Mouse (Mus musculus): Measurements from ENCODE around the gene Rtn4rl1. TPM values are rescaled to one million over a fixed set of nuclear protein-coding genes. Genes with fewer than 3 reads are reported as not detected.

The Rtn4rl1 gene
- polyA plus RNA-seq, 1 experiment from 2014 or later, result 16.5 TPM

DNA sequence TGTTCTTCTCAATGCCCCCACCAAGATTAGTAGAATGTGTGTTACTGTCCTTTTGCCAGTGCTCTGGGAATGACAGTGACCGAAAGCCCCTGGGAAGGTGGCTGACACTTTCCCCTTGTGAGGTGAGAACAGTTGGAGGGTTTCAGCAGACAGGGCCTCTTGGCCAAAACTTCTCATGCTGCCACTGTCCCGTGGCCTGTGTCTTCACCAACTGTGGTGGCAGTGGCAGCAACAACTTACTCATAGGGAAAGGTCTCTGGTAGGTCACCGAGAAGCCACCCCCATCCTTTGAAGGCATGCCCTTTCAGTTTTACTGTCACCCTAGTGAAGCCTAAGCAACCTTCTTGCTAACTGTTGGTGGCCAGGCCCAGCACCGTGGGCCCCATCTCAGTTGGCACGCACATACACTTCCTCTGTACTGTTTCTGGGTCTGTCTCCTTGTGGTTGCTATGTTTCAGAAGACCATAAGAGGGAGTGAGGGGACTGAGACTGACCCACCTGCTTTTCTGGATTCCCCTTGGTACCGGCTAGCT is 39.5 kb upstream of the Rtn4rl1 start:
- DNase-seq (no peak), ATAC-seq (ENCODE audit: low FRiP score, low TSS enrichment) (no peak)
- Histone ChIP-seq H3K4me2 (ENCODE audit: low read length) (no peak overlapping the region), H3K27me3 (ENCODE audit: control insufficient read depth, insufficient read depth, low read length) (no peaks in the 10 kb centered on the region), H3K36me3 (ENCODE audit: control insufficient read depth, insufficient read depth, low read length) (peaks cover 22% of the 10 kb centered on the region), H3K9ac (replicated peaks; ENCODE audit: low read length) (no peak overlapping the region), H3K9me3 (ENCODE audit: control insufficient read depth, low read length) (no peaks in the 10 kb centered on the region), H3K4me3 (replicated peaks; ENCODE audit: low read depth, low read length) (no peak overlapping the region), H3K4me1 (ENCODE audit: control insufficient read depth, insufficient read depth, low read length) (no peaks in the 10 kb centered on the region), H3K27ac (replicated peaks; ENCODE audit: low read depth, low read length) (no peak overlapping the region)
- WGBS, result 85% methylated on average over 6 of the region's 6 CpGs

DNA sequence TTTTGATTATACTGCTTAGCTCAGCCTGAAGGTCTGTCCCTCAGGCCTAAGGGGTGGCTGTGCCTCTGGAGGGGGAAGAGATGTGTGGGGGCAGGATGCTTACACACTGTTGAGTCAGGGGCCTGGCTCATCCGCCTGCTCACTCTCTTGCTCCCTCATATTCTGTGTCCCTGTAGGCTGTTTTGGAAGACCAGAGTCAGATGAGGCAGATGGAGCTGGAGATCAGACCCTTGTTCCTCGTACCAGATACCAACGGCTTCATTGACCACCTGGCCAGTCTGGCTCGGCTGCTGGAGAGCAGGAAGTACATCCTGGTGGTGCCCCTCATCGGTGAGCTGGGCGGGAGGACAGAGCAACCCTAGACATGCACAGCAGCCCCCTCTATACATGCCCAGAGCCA is 37.6 kb upstream of the Rtn4rl1 start:
- no peaks in the 10 kb centered on the region for H3K27me3 ChIP-seq (ENCODE audit: control insufficient read depth, insufficient read depth, low read length)
- H3K9ac ChIP-seq (replicated peaks; ENCODE audit: low read length), result no peak overlapping the region
- H3K36me3 ChIP-seq (ENCODE audit: control insufficient read depth, insufficient read depth, low read length), result peaks cover 34% of the 10 kb centered on the region
- DNase-seq (no peak), ATAC-seq (ENCODE audit: low FRiP score, low TSS enrichment) (no peak)
- no peaks in the 10 kb centered on the region for H3K4me1 ChIP-seq (ENCODE audit: control insufficient read depth, insufficient read depth, low read length)
- WGBS, result 79% methylated on average over 6 of the region's 6 CpGs
- no peak overlapping the region for H3K4me2 ChIP-seq (ENCODE audit: low read length)
- no peak overlapping the region for H3K27ac ChIP-seq (replicated peaks; ENCODE audit: low read depth, low read length)
- no peak overlapping the region for H3K4me3 ChIP-seq (replicated peaks; ENCODE audit: low read depth, low read length)
- H3K9me3 ChIP-seq (ENCODE audit: control insufficient read depth, low read length), result no peaks in the 10 kb centered on the region

- H3K4me1 ChIP-seq (ENCODE audit: control insufficient read depth, insufficient read depth, low read length), result no peaks in the 10 kb centered on the region
- no peak overlapping the region for H3K9ac ChIP-seq (replicated peaks; ENCODE audit: low read length)
- ATAC-seq (ENCODE audit: low FRiP score, low TSS enrichment) (no peak), DNase-seq (no peak)
- H3K27me3 ChIP-seq (ENCODE audit: control insufficient read depth, insufficient read depth, low read length), result no peaks in the 10 kb centered on the region
- peaks cover 39% of the 10 kb centered on the region for H3K36me3 ChIP-seq (ENCODE audit: control insufficient read depth, insufficient read depth, low read length)
- H3K4me3 ChIP-seq (replicated peaks; ENCODE audit: low read depth, low read length), result no peak overlapping the region
- 85% methylated on average over 5 of the region's 5 CpGs for WGBS
- no peak overlapping the region for H3K27ac ChIP-seq (replicated peaks; ENCODE audit: low read depth, low read length)
- H3K9me3 ChIP-seq (ENCODE audit: control insufficient read depth, low read length), result no peaks in the 10 kb centered on the region
- H3K4me2 ChIP-seq (ENCODE audit: low read length), result no peak overlapping the region
Measured at GRCm38 (mm10) chr11:75156416-75156815, 37.2 kb upstream of the Rtn4rl1 start.

DNA sequence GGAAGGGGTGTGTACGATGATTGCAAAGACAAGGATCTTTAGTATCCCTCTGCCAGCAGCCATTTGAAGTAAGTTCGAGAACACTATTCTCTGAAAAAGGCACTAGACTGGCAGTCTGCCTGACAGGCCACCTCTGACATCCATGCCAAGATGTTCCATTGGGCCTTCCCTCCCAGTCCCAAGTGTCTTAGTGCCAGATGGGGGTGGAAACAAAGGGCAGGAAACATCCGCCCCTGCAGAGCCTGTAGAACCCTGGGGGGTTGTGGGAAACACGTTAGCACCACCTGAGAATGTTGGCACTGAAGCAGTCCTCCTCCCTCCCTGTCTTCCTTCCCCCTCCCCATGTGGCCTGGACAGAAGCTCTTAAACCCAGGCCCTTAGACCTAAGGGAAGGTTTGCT is 36.5 kb upstream of the Rtn4rl1 start:
- H3K9ac ChIP-seq (replicated peaks; ENCODE audit: low read length), result no peak overlapping the region
- H3K9me3 ChIP-seq (ENCODE audit: control insufficient read depth, low read length), result no peaks in the 10 kb centered on the region
- H3K27ac ChIP-seq (replicated peaks; ENCODE audit: low read depth, low read length), result no peak overlapping the region
- WGBS, result 67% methylated on average over 4 of the region's 4 CpGs
- peaks cover 43% of the 10 kb centered on the region for H3K36me3 ChIP-seq (ENCODE audit: control insufficient read depth, insufficient read depth, low read length)
- DNase-seq, result no peak
- no peak for ATAC-seq (ENCODE audit: low FRiP score, low TSS enrichment)
- no peak overlapping the region for H3K4me2 ChIP-seq (ENCODE audit: low read length)
- no peaks in the 10 kb centered on the region for H3K4me1 ChIP-seq (ENCODE audit: control insufficient read depth, insufficient read depth, low read length)
- H3K27me3 ChIP-seq (ENCODE audit: control insufficient read depth, insufficient read depth, low read length), result no peaks in the 10 kb centered on the region
- no peak overlapping the region for H3K4me3 ChIP-seq (replicated peaks; ENCODE audit: low read depth, low read length)

DNA sequence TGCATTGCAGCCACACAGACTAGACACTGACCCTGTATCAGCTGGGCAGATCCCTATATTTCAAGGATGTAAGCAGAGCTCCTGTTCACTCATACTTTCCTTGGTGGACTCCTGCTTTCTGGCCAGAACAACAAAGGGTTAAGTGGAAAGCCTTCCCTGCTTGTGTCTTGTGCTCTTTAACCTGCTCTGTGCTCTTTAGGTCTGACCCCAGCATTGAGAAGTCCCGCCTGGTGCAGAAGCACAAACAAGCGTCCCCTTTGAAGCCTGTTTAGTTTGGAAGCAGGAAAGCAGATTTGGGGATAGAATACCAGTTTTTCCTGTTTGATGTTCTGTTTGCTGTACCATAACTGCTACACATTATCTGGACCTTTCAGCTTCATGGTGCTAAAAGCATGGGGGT is 35.7 kb upstream of the Rtn4rl1 start:
- DNase-seq, result no peak
- Histone ChIP-seq H3K36me3 (ENCODE audit: control insufficient read depth, insufficient read depth, low read length) (peaks cover 50% of the 10 kb centered on the region), H3K4me3 (replicated peaks; ENCODE audit: low read depth, low read length) (no peak overlapping the region), H3K27ac (replicated peaks; ENCODE audit: low read depth, low read length) (no peak overlapping the region), H3K4me1 (ENCODE audit: control insufficient read depth, insufficient read depth, low read length) (no peaks in the 10 kb centered on the region), H3K9ac (replicated peaks; ENCODE audit: low read length) (no peak overlapping the region), H3K4me2 (ENCODE audit: low read length) (no peak overlapping the region), H3K9me3 (ENCODE audit: control insufficient read depth, low read length) (no peaks in the 10 kb centered on the region), H3K27me3 (ENCODE audit: control insufficient read depth, insufficient read depth, low read length) (peaks cover under 1% of the 10 kb centered on the region; the same call in 1 of the 2 replicates)
- no peak for ATAC-seq (ENCODE audit: low FRiP score, low TSS enrichment)
- 52% methylated on average over 2 of the region's 2 CpGs for WGBS

- ATAC-seq (ENCODE audit: low FRiP score, low TSS enrichment) (no peak), DNase-seq (no peak)
- Histone ChIP-seq H3K9me3 (ENCODE audit: control insufficient read depth, low read length) (no peaks in the 10 kb centered on the region), H3K36me3 (ENCODE audit: control insufficient read depth, insufficient read depth, low read length) (peaks cover 51% of the 10 kb centered on the region), H3K27ac (replicated peaks; ENCODE audit: low read depth, low read length) (no peak overlapping the region), H3K27me3 (ENCODE audit: control insufficient read depth, insufficient read depth, low read length) (peaks cover 6% of the 10 kb centered on the region; the same call in 1 of the 2 replicates), H3K4me1 (ENCODE audit: control insufficient read depth, insufficient read depth, low read length) (no peaks in the 10 kb centered on the region), H3K9ac (replicated peaks; ENCODE audit: low read length) (no peak overlapping the region), H3K4me2 (ENCODE audit: low read length) (no peak overlapping the region), H3K4me3 (replicated peaks; ENCODE audit: low read depth, low read length) (no peak overlapping the region)
- 95% methylated on average over 14 of the region's 14 CpGs for WGBS
Measured at GRCm38 (mm10) chr11:75158432-75158831, 35.2 kb upstream of the Rtn4rl1 start.

GRCm38 (mm10) chr11:75159564-75159963 is 34.0 kb upstream of the Rtn4rl1 start:
- ATAC-seq (ENCODE audit: low FRiP score, low TSS enrichment) (no peak), DNase-seq (no peak)
- no peak overlapping the region for H3K9ac ChIP-seq (replicated peaks; ENCODE audit: low read length)
- no peak overlapping the region for H3K4me3 ChIP-seq (replicated peaks; ENCODE audit: low read depth, low read length)
- WGBS, result 58% methylated on average over 2 of the region's 2 CpGs
- no peak overlapping the region for H3K4me2 ChIP-seq (ENCODE audit: low read length)
- H3K27me3 ChIP-seq (ENCODE audit: control insufficient read depth, insufficient read depth, low read length), result peaks cover 17% of the 10 kb centered on the region
- H3K4me1 ChIP-seq (ENCODE audit: control insufficient read depth, insufficient read depth, low read length), result no peaks in the 10 kb centered on the region
- peaks cover 56% of the 10 kb centered on the region for H3K36me3 ChIP-seq (ENCODE audit: control insufficient read depth, insufficient read depth, low read length)
- H3K9me3 ChIP-seq (ENCODE audit: control insufficient read depth, low read length), result no peaks in the 10 kb centered on the region
- no peak overlapping the region for H3K27ac ChIP-seq (replicated peaks; ENCODE audit: low read depth, low read length)

DNA sequence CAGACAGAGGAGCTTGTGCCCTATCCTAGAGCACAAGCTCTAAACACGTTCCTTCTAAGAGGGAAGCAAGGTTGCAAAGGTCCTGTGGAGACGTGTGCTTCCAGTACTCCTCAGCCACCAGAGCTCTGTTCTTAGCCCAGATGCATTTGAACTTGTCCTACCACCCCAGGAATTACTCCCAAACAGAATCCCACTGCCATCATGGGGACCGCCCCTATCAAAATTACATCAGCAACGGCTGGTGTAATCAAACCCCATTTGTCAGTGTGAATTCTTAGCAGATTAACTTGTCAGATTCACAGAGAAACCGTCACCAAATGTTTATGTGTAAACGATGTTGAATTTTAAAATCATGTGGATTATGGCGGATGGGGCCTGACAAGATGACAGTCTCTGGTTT is 32.6 kb upstream of the Rtn4rl1 start:
- no peaks in the 10 kb centered on the region for H3K9me3 ChIP-seq (ENCODE audit: control insufficient read depth, low read length)
- H3K4me3 ChIP-seq (replicated peaks; ENCODE audit: low read depth, low read length), result no peak overlapping the region
- H3K9ac ChIP-seq (replicated peaks; ENCODE audit: low read length), result no peak overlapping the region
- DNase-seq (no peak), ATAC-seq (ENCODE audit: low FRiP score, low TSS enrichment) (no peak)
- WGBS, result 88% methylated on average over 7 of the region's 7 CpGs
- H3K4me1 ChIP-seq (ENCODE audit: control insufficient read depth, insufficient read depth, low read length), result no peaks in the 10 kb centered on the region
- peaks cover 56% of the 10 kb centered on the region for H3K36me3 ChIP-seq (ENCODE audit: control insufficient read depth, insufficient read depth, low read length)
- H3K27ac ChIP-seq (replicated peaks; ENCODE audit: low read depth, low read length), result no peak overlapping the region
- peaks cover 31% of the 10 kb centered on the region for H3K27me3 ChIP-seq (ENCODE audit: control insufficient read depth, insufficient read depth, low read length)
- no peak overlapping the region for H3K4me2 ChIP-seq (ENCODE audit: low read length)

DNA sequence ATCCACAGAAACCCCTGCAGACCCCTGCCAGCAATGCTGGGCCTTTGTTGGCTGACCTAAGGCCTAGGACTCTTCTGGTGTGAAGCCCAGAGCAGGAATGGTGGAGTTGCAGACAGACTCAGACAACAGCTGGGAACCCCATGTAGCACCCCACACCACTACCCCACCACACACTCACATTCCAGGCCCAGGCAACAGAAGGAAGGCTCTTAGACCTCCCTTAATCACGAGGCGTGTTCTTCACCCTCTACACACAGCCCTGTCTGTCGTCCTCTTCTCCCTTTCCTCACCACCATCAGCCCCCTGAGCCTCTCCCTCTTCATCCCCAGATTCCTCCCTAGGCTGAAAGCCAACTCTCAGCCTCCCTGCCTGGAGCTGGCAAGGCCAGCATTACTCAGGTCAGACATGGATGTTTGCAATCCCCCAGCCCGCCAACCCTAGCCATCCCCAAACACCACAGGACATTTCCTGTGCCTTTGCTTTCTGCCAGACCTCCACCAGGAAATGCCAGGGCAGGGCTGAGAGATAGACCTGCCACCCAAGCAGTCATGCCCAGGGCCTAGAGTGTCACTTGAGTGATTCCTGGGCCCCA is 32.1 kb upstream of the Rtn4rl1 start:
- no peak overlapping the region for H3K4me3 ChIP-seq (replicated peaks; ENCODE audit: low read depth, low read length)
- H3K4me2 ChIP-seq (ENCODE audit: low read length), result no peak overlapping the region
- peaks cover 37% of the 10 kb centered on the region for H3K27me3 ChIP-seq (ENCODE audit: control insufficient read depth, insufficient read depth, low read length)
- H3K36me3 ChIP-seq (ENCODE audit: control insufficient read depth, insufficient read depth, low read length), result peaks cover 51% of the 10 kb centered on the region
- WGBS, result 85% methylated on average over 4 of the region's 4 CpGs
- no peak for DNase-seq
- ATAC-seq (ENCODE audit: low FRiP score, low TSS enrichment), result no peak
- no peak overlapping the region for H3K27ac ChIP-seq (replicated peaks; ENCODE audit: low read depth, low read length)
- no peaks in the 10 kb centered on the region for H3K9me3 ChIP-seq (ENCODE audit: control insufficient read depth, low read length)
- 0 out of 2 replicates have a peak overlapping the region, but pooled peaks have one; percentile 16 for H3K9ac ChIP-seq (replicated peaks; ENCODE audit: low read length)
- peaks cover 3% of the 10 kb centered on the region; the same call in 1 of the 2 replicates for H3K4me1 ChIP-seq (ENCODE audit: control insufficient read depth, insufficient read depth, low read length)
